Mouse (Mus musculus) T-cell, adult 2 months (primary cell): ENCODE data around the gene Rab40c.
A peak's percentile ranks its signal among the peaks of the same experiment; 100 is the strongest.

Experiments
- DNase-seq: peaks from one replicate; pipeline ENCODE4 v3.0.0; 2022; ENCODE audit warnings: low spot score

Gene Rab40c

DNA sequence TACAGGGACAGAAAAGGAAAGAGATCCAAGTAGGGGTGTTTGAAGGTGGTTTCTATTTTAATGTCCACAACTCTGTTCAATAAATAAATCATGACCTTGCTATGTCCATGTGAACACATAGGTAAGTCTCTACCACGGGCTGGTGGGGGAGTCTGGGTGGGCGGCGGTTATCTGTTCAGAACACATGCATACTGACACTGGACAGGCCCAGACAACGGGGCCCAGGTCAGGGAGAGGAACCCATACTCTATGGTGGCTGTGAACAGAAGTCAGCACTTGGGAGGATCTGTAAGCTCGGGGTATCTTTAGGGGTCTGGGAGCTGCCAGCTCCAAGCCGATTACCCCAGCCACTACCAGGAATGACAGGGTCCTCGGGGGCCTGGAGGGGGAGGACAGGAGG lies 26.8 kb upstream of the Rab40c start:
- DNase-seq, result no peak

DNA sequence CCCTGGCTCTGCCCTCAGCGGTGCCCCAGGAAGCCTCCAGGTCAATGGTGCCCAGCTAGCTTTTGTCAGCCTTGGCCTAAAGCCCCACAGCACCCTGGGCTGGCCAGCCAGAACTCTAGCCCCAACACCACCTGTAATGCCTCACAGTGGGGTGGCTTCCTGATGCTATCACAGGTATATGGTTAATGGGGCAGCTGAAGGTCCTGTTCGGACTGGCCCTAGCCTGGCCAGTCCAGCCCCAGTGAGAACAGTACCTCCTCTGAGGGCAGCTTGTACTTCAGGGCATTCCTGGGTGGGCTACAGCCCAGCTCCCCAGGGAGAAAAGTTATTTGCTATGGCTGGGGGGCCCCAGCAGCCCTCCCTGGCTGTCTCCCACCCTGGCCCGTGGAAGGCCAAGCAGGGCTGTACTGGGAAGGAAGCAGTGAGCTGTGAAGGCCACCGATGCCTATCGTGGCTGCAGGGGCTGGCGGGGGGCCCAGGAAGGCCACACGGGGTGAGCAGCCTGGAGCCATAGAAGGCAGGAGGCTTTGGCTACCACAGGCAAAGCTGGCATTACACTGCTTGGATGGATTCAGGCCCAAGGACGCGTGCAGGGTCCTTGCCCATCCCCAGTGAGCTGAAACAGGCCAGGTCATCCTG lies 26.1 kb upstream of the Rab40c start:
- DNase-seq, result no peak

DNA sequence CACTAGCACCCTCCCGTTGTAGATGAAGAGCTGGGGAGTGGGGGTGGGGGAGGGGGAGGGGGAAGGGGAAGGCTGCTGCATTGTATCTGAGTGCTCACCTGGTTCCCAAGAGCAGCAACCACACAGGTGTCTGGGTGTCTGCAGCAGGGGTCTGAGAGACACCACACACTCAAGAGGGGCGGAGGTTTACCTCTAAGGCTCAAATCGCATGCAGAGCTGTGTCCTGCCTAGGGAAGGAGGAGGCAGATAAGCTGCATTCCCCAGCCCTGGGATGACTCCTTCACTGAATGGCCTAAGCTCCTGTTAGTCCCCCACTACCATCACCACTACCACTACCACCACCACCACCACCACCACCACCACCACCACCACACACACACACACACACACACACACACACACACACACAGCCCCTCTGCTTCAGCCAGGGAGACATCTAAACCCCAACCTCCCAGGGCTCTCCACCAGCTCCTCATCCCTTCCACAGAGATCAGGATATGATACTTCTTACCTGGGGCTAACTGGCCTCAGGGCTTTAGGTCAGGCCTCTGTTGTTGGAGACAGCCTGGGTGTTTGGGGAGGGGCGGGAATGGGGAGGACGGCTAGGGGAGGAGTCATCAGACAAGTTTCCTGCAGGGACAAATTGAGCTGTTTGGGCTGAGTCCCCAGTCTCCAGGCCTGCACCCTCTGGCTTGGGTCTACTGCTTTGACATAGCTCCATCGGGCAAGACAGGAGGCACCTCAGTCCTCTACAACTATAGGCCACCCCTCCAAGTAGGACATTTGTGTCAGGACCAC lies 25.0 kb upstream of the Rab40c start, which contains the start of the genes Pigq and Nhlrc4:
Gene Pigq, minus strand, starts transcription at position 571 of the 798 bp plus-strand sequence.
Gene Nhlrc4, minus strand, starts transcription at position 596 of the 798 bp plus-strand sequence.
- no peak for DNase-seq

DNA sequence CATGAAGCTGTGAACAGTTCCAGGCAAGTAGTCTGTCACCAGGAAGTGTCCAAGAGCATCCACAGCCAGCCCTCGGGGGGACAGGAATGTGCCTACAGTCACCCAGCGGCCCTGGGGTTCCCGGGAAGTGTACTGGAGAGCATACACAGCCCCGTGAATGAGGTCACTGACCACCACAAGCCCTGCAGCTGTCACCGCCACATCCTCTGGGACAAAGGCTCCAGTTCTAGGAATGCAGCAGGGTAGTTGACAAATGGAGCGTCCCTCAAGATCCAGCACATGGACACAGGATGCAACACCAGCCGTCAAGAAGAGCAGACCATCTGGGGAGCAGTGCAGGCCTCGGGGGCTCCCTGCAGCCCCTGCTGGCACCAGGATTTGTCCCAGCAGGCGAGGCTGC lies 24.2 kb upstream of the Rab40c start:
- no peak for DNase-seq

DNA sequence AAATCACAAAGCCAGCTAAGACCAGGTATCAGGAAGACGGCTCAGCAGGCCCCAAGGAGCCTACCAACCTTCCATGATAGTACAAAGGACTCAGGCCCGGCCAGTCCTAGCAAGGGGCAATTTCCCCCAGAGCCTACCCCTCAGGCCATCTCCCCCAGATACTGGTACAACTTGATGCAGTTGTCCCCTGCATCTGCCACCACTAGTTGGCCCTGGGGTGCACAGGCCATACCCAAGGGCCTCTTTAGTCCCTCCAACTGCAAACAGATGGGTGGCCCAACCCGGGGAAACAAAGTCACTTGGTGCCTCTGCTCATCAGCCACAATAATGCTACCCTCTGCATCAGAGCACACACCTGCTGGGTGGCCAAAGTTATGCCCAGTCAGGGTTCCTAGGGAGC lies 23.7 kb upstream of the Rab40c start:
- DNase-seq, result no peak

DNA sequence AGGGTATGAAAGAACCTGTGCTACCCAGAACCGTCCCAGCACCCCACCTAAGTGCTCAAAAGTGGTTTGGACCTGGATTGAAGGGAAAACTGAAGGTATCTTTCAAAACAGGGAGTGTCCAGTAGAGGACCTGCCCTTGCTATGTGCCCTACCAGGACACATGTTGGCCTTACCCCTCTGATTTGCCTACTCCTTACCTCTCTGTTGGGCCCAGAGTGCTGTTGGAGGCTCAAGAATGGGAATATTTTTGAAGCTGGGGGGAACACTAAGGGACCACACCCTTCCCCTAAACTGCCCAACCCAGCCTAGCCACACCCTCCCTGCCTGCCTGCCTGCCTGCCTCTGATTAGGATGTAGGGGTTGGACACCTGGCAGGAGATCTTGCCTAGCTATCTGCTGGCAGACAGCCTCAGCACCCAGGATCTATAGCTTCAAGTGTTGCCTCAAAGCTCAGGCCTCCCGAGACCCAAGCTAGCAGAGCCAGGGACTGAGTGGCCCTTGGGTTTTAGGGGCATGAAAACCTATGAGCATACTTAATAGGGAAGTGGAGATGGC lies 23.1 kb upstream of the Rab40c start:
- no peak for DNase-seq

DNA sequence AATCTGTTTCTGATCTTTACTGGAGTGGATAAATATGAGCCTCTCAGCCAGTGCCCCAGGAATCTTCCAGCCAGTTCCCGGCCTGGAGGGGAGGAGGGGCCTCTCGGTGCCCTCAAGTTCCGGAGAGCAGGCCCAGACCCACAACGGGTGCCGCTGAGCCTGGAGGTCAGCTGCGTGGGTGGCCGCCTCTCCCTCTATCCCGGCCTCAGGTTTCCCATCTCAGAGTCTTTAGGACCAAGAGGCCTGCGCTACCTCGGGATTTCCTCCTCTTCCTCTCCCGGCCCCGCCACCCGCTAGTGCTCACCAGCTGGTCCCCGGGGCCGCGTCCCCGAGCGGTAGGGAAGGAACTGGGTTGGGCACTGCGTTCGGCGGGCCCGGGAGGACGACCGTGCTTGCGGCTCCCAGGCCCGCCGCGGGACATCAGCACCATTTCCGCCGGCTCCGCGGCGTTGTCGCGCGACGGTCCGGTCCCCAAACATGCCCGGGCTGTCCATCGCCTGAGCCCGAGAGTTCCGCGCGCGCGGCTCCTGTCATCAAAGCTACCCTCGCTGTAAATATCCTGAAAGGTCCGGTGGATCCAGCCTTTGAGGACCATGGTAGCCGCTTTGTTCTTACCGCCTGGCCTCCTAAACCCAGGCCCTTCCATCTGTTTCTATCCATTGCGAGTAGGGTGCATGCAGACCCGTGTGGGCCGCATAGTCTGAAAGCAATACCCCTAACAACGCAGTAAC lies 22.1 kb upstream of the Rab40c start:
- DNase-seq, result peak; percentile 70

DNA sequence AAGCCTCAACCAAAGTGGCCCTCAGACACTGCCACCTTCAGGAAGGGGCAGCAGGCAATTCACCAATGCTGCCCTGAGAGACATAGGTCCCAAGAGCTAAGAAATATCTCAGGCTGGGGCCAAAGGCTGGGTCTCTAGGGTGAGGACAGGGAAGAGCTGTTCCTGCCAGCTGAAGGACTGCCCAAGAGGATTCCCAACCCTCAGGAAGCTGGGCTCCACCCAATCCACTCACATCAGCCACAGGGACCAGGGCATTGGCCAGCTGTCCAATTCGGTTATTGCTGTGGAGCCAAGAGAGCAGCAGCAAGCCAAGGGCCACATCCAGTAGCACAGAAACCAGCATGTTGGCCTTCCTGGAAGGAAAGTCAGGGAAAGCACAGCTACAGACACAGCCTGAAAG lies 15.0 kb upstream of the Rab40c start:
- DNase-seq, result no peak

DNA sequence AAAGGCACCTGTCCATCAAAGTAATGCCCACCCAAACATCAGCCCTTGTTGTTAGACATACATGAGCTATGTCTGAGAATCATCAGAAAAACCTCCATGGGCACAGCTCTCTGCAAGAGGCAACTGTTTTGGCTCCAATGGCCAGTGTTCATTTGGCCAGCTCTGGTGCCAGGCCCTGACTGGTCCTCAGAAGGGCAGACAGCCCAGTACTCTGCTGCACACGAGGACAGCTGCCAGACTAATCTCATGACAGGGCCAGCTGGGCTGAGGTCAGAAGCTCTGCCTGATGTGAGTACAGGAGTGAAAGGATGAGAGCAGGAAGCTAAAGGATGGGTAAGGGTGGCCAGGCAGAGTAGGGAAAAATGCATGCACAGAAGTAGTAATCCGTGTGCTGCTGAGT lies 5.8 kb upstream of the Rab40c start:
- no peak for DNase-seq

DNA sequence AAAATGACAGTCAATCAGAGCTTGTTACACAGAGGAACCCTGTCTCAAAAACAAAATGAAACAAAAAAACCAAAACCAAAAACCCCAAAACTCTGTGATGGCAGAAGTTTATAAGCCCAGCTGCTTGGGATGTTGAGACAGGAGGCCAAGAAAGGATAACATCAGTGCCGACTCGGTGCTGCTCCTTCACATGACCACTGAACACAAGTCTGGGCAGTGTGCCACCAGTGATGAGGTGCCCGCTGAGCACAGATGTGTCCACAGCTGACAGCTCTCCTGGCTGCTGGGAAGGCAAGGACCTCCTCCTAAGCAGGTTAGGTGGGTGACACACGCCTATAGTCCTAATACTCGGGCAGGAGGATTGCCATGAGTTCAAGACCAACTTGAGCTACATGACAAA lies 2.6 kb upstream of the Rab40c start:
- no peak for DNase-seq

DNA sequence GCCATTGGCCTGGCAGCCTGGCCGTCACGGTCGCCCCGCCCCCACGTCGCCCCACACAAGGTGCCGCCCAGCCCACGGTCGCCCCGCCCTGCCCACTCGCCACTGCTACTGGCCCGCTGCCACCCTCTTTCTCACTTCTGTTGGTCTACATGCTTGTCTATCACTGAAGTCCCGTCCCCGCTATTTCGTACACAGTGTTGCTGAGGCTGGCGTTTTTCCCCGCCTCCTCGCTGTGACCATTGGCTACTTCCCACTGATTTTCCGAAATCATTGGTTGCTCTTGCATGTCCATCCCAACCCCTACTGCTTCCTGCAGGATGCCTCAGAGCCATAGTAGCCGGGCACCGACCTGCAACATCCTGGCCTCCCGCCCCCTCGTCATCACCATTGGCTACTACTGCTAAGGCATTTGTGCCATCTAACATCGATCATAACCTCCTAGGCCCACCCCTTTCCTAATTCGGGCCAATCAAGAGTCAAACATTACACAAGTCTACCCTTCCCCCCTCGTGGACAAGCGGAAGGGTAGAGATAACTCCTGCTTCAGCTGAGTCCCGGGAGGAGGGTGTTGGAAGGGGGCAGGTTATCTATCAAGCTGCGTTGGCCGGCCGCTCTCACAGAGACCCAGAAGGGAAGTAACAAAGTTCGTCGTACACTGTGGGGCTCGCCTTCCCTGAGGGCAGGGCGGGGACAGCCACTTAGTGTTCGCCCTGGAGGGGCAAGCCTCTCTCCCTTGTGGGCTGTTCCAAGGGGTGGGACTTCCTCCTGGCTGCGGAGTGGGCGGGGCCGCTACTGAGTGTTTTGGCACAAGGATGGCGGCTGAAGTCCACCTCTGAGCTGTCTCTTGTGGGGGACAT lies 487 bp upstream of the Rab40c start:
- DNase-seq, result peak; percentile 100

DNA sequence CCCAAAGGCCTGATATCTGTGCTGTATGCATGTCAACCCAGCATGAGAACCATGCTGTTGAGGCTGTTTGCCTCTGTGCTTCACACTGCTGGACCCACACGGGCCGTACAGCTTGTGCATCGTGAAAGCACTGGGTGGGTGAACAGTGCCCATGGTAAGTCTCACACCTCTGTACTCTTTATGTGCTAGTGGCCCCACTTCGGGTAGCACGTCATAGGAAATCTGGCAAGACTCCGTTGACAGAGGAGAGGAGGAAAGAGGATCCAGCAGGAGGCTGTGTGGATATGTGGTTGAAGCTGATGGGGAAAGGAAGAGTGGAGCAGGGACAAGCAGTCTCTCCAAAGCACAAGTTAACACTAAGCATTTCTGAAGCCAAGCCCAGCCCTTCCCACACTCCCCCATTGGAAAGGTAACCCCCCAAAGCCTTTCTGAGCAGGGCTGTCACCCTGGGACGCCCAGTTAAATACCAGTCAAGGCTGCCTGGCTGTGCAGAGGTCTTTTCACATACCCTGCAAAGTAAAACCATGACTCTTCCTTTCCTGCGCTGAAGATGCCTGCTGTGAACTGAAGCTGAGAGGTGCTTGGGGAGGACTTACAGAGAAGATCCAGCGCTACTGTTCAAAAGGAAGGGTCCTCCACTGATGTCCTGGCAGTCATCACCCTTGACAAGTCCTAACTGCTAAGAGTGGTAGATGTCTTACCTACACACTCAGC lies 1.3 kb downstream of the Rab40c start:
- no peak for DNase-seq

DNA sequence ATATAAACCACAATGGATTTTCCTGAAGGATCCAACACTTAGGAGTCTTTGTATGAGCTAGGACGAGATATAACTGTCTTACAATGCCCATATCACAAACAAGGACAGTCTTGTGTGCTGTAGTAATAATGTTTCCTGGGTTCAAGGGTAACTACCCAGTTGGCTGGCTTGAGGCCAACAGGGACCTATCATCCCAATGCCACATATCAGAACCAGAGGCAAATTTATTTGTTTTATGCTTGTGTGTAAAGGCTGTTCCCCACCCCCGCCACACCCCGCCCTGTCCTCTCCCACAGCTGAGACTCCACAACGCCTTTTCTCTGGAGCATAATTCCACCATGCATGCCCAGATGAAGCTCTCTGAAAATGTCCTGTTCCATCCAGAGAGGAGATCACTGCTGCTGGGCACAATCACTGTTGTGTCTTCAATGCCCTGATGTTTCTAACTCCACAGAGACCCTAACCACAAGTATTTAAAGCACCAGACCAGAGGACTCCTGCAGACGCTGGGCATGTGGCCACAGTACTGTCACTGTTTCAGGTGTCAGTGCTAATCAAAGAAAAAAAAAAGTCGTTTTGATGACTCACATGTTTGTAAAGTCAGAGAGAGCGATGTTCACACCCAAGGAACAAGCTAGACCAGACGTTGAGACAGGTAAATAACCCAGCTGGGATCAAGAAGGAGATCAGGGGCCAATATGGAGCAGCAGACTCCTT lies 2.4 kb downstream of the Rab40c start:
- no peak for DNase-seq

DNA sequence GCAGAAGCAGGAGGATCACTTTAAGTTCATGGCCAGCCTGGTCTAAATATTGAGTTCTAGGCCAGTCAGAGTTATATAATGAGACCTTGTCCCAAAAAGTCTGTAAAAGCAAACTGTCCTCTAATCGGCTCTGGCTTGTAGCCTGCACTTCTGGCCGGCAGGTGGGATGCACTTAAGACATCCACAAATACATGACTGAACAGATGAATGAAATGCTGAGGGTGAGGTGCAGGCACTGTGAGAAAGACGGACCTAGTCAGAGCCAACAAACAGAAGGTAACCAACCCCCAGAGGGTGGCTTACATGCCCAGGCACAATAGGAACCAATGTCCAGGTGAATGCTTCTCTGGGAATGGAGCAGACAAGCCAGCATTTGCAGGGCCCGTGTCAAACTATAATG lies 5.2 kb downstream of the Rab40c start:
- no peak for DNase-seq

DNA sequence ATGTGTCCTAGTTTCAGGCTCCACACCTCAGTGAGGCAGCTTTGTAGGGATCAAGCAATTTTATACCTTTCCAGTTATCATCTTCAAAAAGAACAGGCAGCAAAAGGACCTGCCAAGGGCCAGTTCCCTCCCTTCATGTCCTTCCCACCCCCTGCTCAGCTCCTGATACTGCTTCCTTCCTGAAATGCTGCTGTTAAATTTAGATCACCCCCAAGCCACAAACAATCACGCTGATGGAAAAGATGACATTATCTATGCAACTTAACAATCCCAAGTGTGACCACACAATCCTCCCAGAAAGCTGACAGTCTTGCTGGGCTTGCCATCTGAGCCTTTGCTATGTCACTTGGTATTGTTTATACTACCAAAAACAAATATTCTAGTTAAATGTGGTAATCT lies 5.7 kb downstream of the Rab40c start:
- no peak for DNase-seq

DNA sequence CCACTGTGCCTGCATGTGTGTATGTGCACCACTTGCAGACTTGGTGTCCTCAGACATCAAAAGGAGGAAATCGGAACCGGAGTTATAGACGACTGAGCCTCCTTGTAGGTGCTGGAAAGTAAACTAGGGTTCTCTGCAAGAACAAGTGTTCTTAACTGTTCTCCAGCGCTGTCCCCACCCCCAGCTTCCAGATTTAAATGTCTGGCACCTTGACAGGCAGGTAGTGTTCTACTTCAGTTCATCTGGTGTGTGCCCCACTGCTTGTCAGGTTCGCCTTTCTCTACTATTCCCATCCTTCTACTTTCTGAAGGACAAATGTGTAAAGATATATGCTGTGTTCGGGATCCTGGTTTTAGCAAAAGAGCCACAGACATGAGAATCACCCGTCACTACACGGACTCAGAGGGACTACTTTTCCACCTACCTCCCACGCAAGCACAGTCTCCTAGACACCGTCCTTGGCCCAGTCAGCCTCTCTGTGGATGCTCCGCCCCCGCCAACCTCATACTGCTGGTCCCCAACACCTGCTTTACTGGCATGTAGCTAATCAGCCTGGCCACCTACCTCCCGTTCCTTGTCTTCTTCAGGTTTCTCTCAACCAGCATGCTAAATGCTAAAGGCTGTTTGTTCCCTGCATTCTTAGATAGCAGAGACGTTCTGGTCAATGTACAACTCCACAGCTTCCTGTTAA lies 6.2 kb downstream of the Rab40c start:
- no peak for DNase-seq

DNA sequence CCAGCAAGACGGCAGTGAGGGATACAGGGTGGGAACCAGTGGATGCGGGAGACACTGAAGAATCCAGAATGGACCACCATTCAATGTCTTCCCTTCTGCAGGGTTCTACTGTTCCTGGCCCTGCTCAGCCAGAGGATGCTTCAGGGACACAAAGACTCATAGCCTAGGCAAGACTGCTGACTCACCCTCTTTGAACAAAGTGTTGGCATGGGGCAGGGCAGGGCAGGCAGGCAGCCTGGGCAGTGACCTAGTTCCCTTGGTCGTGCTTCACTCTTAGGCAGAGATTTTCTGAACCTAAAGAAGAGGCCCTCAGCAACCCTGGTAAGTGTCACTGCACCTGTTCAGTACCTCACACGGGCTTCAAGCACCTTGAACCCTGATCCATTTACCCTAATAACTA lies 7.7 kb downstream of the Rab40c start:
- DNase-seq, result no peak

DNA sequence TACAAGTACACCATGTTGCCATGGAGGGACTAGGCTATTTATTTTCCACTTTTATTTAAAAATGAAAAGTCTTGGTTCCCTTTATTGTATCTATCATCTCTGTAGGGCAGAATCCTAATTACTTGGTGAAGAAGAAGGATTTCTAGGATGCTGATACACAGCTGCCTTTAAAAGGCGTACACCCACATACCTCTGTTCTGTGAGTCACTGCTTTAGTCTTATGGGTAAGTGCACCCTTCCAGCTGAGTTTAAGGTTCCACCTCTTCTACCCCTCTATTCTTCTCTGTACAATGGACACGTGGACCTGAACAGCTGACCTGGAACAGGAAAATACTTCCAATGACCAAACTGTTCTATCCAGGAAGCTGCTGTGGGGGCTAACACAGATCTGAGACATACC lies 11.9 kb downstream of the Rab40c start:
- DNase-seq, result no peak

DNA sequence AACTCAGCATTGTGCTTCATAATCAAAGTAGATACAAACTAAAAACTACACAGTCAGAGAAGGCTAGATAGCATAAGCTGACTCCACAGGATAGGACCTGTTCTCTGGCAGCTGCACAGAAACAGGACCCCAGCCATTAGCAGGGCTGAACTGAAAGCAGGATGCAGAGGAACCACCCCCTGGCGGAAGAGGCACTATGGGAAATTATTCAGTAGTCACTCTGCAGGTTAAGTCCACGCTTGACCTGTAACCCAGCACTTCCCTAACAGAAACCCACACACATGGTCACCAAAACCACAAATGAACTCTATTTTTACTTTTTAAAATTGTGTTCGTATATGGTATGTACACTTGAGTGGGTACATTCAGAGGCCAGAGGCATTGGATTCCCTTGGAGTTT lies 16.5 kb downstream of the Rab40c start:
- DNase-seq, result no peak

DNA sequence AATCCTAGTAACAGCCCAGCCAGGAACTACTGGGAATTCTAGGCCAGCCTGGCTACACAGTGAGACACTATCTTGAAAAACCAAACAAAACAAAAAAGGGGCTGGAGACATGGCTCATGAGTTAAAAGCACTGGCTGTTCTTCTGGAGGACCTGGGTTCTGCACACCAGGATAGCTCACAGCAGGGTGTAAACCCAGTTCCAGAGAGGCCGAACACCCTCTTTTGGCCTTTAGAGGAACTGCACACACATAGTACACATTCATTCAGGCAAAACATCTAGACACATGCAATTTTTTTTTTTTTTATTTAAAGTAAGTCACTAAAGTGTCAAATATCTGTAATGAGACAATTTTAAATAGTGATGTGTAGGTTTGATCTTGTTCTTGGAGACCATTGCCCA lies 19.3 kb downstream of the Rab40c start:
- no peak for DNase-seq
